ENCODE assay signal across 9 mouse cellular contexts in genomic region chr2:84714422-84714810, GRCm38 (mm10). TPM values are rescaled to one million over a fixed set of nuclear protein-coding genes. Genes with fewer than 3 reads are reported as not detected.
DNase-seq lines count a peak whose midpoint lies in the region; ATAC-seq and TF ChIP-seq lines count a peak whose summit lies in the region.
"Had no signal": no experiment of that assay in that cellular context is flagged by ENCODE, and none has a peak within 500 bp of the region (broad histone marks: within the 10 kb centered on the region; RNA-seq: fewer than 3 reads in every experiment).

No protein-coding gene starts in this region.

- no peak for DNase-seq in lung, adult 2 months
- DNase-seq in lung, postnatal 10 days = no peak
- peak; percentile 3 for DNase-seq in midbrain, postnatal 0 days (ENCODE audit: low spot score)
- no peak for DNase-seq in layer of hippocampus, postnatal 36 days
- no peak for DNase-seq in Muller cell, postnatal 12 days (ENCODE audit: inconsistent ontology term)
- no peak for DNase-seq in layer of hippocampus, adult 18-20 months (ENCODE audit: low spot score in 2 of 2)

- H3K36me3 ChIP-seq in embryonic facial prominence, embryonic 12.5 days = peaks cover 15% of the 10 kb centered on the region
- H3K36me3 ChIP-seq in hindbrain, embryonic 16.5 days (ENCODE audit: control insufficient read depth, insufficient read depth, low read length) = peaks cover 8% of the 10 kb centered on the region
- 0 out of 2 replicates have a peak, but pooled peaks cover 11% of the 10 kb centered on the region for H3K36me3 ChIP-seq in midbrain, postnatal 0 days (ENCODE audit: insufficient read depth, low read length)

- under 1% methylated on average over 26 of the region's 26 CpGs for WGBS in lung, adult 2 months
- WGBS in embryonic facial prominence, embryonic 12.5 days = under 1% methylated on average over 22 of the region's 26 CpGs
- WGBS in hindbrain, embryonic 16.5 days = 0% methylated on average over 24 of the region's 26 CpGs
- WGBS in midbrain, postnatal 0 days = under 1% methylated on average over 19 of the region's 26 CpGs

- peak overlapping the region; percentile 96 for H3K27ac ChIP-seq in embryonic facial prominence, embryonic 12.5 days
- H3K27ac ChIP-seq in hindbrain, embryonic 16.5 days (ENCODE audit: low read depth, low read length) = peak overlapping the region; percentile 98
- peak overlapping the region; percentile 91 for H3K27ac ChIP-seq in midbrain, postnatal 0 days (ENCODE audit: low read depth, low read length)

- TF ChIP-seq CTCF in lung, adult 2 months (IDR thresholded peaks at IDR 0.05; ENCODE audit: insufficient read depth, low read length) = no peak
- no peak for TF ChIP-seq CTCF in midbrain, postnatal 0 days (IDR thresholded peaks at IDR 0.05)

- no peak for TF ChIP-seq POLR2A in lung, adult 2 months (IDR thresholded peaks at IDR 0.05; ENCODE audit: borderline replicate concordance, extremely low read depth, low read depth, low read length)

- no peaks in the 10 kb centered on the region for H3K9me3 ChIP-seq in embryonic facial prominence, embryonic 12.5 days
- H3K9me3 ChIP-seq in hindbrain, embryonic 16.5 days (ENCODE audit: control insufficient read depth, low read length) = no peaks in the 10 kb centered on the region
- no peaks in the 10 kb centered on the region for H3K9me3 ChIP-seq in midbrain, postnatal 0 days (ENCODE audit: low read length)

- no peak for ATAC-seq in embryonic facial prominence, embryonic 12.5 days (ENCODE audit: insufficient number of reproducible peaks, insufficient read depth, low FRiP score, low TSS enrichment)
- ATAC-seq in hindbrain, embryonic 16.5 days = peak; percentile 12; the same call in 1 of the 2 replicates
- peak; percentile 9; the same call in 1 of the 2 replicates for ATAC-seq in midbrain, postnatal 0 days (ENCODE audit: low FRiP score)

- no peaks in the 10 kb centered on the region for H3K27me3 ChIP-seq in embryonic facial prominence, embryonic 12.5 days
- H3K27me3 ChIP-seq in hindbrain, embryonic 16.5 days (replicated peaks; ENCODE audit: control insufficient read depth, insufficient read depth, low read length) = no peaks in the 10 kb centered on the region
- no peaks in the 10 kb centered on the region for H3K27me3 ChIP-seq in midbrain, postnatal 0 days (ENCODE audit: insufficient read depth, low read length)

- H3K4me1 ChIP-seq in lung, adult 2 months (ENCODE audit: control insufficient read depth, insufficient read depth, low read length) = peaks cover 5% of the 10 kb centered on the region
- H3K4me1 ChIP-seq in embryonic facial prominence, embryonic 12.5 days = peaks cover 10% of the 10 kb centered on the region
- peaks cover 12% of the 10 kb centered on the region for H3K4me1 ChIP-seq in hindbrain, embryonic 16.5 days (ENCODE audit: control insufficient read depth, insufficient read depth, low read depth, low read length)
- H3K4me1 ChIP-seq in midbrain, postnatal 0 days (ENCODE audit: insufficient read depth, low read length) = 0 out of 2 replicates have a peak, but pooled peaks cover 6% of the 10 kb centered on the region

- H3K4me3 ChIP-seq in lung, adult 2 months (replicated peaks; ENCODE audit: extremely low read depth, low read depth, low read length) = peak overlapping the region; percentile 94
- H3K4me3 ChIP-seq in embryonic facial prominence, embryonic 12.5 days = peak overlapping the region; percentile 96
- peak overlapping the region; percentile 96 for H3K4me3 ChIP-seq in hindbrain, embryonic 16.5 days (ENCODE audit: low read length)
- H3K4me3 ChIP-seq in midbrain, postnatal 0 days (ENCODE audit: low read depth, low read length) = peak overlapping the region; percentile 62

- peak overlapping the region; percentile 75 for H3K4me2 ChIP-seq in embryonic facial prominence, embryonic 12.5 days (replicated peaks)
- peak overlapping the region; percentile 76 for H3K4me2 ChIP-seq in hindbrain, embryonic 16.5 days (ENCODE audit: low read length)
- H3K4me2 ChIP-seq in midbrain, postnatal 0 days (ENCODE audit: low read depth, low read length, poor library complexity, severe bottlenecking) = peak overlapping the region; percentile 68

- peak overlapping the region; percentile 88 for H3K9ac ChIP-seq in embryonic facial prominence, embryonic 12.5 days
- H3K9ac ChIP-seq in hindbrain, embryonic 16.5 days (ENCODE audit: low read depth, low read length) = peak overlapping the region; percentile 95
- peak overlapping the region; percentile 73 for H3K9ac ChIP-seq in midbrain, postnatal 0 days (replicated peaks; ENCODE audit: low read length, poor library complexity, severe bottlenecking)

RNA-seq across cellular contexts. Expression of gene Zdhhc5, which starts 0.6 kb away (rescaled TPM):
- 34.6 and 41.4 TPM in 2 replicates for polyA plus RNA-seq in lung, adult 2 months (2012; rRNA removed)
- polyA plus RNA-seq in embryonic facial prominence, embryonic 12.5 days (2016; fragmentation: Nextera tagmentation; extraction: Ambion mirVana) = 31.2 and 33.9 TPM in 2 replicates
- polyA plus RNA-seq in hindbrain, embryonic 16.5 days (2015; fragmentation: Nextera tagmentation; extraction: Ambion mirVana) = 15.2 and 18.2 TPM in 2 replicates
- total RNA-seq in midbrain, postnatal 0 days (2014; rRNA removed) = 39.0 and 39.4 TPM in 2 replicates
- polyA plus RNA-seq in midbrain, postnatal 0 days (2015; fragmentation: Nextera tagmentation; extraction: Ambion mirVana) = 14.5 and 17.9 TPM in 2 replicates
- 10 to 100 TPM; 37.1 to 38.9 TPM for total RNA-seq in layer of hippocampus, postnatal 36 days (2021)
- 10 to 100 TPM; 36.3 to 39.1 TPM for total RNA-seq in layer of hippocampus, adult 18-20 months (2021)

RNA-seq across cellular contexts. Expression of gene Clp1, which starts 12.7 kb away (rescaled TPM):
- 6.0 and 10.3 TPM in 2 replicates for polyA plus RNA-seq in lung, adult 2 months (2012; rRNA removed)
- 41.9 and 43.8 TPM in 2 replicates for polyA plus RNA-seq in embryonic facial prominence, embryonic 12.5 days (2016; fragmentation: Nextera tagmentation; extraction: Ambion mirVana)
- 18.7 and 20.5 TPM in 2 replicates for polyA plus RNA-seq in hindbrain, embryonic 16.5 days (2015; fragmentation: Nextera tagmentation; extraction: Ambion mirVana)
- total RNA-seq in midbrain, postnatal 0 days (2014; rRNA removed) = 12.6 TPM in 2 replicates
- 12.5 and 13.4 TPM in 2 replicates for polyA plus RNA-seq in midbrain, postnatal 0 days (2015; fragmentation: Nextera tagmentation; extraction: Ambion mirVana)
- 1 to 10 TPM; 8.7 to 10.0 TPM for total RNA-seq in layer of hippocampus, postnatal 36 days (2021)
- 10 to 100 TPM; 10.7 to 11.7 TPM for total RNA-seq in layer of hippocampus, adult 18-20 months (2021)

RNA-seq across cellular contexts. Expression of gene Ypel4, which starts 19.4 kb away (rescaled TPM):
- polyA plus RNA-seq in lung, adult 2 months (2012; rRNA removed) = 1.6 and 2.0 TPM in 2 replicates
- 12.3 and 13.7 TPM in 2 replicates for polyA plus RNA-seq in embryonic facial prominence, embryonic 12.5 days (2016; fragmentation: Nextera tagmentation; extraction: Ambion mirVana)
- 16.9 and 19.9 TPM in 2 replicates for polyA plus RNA-seq in hindbrain, embryonic 16.5 days (2015; fragmentation: Nextera tagmentation; extraction: Ambion mirVana)
- 12.9 and 15.0 TPM in 2 replicates for total RNA-seq in midbrain, postnatal 0 days (2014; rRNA removed)
- polyA plus RNA-seq in midbrain, postnatal 0 days (2015; fragmentation: Nextera tagmentation; extraction: Ambion mirVana) = 14.3 and 14.7 TPM in 2 replicates
- 10 to 100 TPM; 79.7 to 82.7 TPM for total RNA-seq in layer of hippocampus, postnatal 36 days (2021)
- total RNA-seq in layer of hippocampus, adult 18-20 months (2021) = 10 to 100 TPM; 81.2 to 84.9 TPM

RNA-seq across cellular contexts. Expression of gene Gm19426, which starts 29.0 kb away (rescaled TPM):
- 1.8 and 4.1 TPM in 2 replicates for polyA plus RNA-seq in lung, adult 2 months (2012; rRNA removed)
- polyA plus RNA-seq in embryonic facial prominence, embryonic 12.5 days (2016; fragmentation: Nextera tagmentation; extraction: Ambion mirVana) = 13.0 and 13.9 TPM in 2 replicates
- polyA plus RNA-seq in hindbrain, embryonic 16.5 days (2015; fragmentation: Nextera tagmentation; extraction: Ambion mirVana) = 4.9 and 6.7 TPM in 2 replicates
- 0.88 and 1.1 TPM in 2 replicates for total RNA-seq in midbrain, postnatal 0 days (2014; rRNA removed)
- polyA plus RNA-seq in midbrain, postnatal 0 days (2015; fragmentation: Nextera tagmentation; extraction: Ambion mirVana) = 2.1 and 2.4 TPM in 2 replicates
- 1 to 10 TPM; 2.8 to 3.4 TPM for total RNA-seq in layer of hippocampus, postnatal 36 days (2021)
- 1 to 10 TPM; 1.9 to 2.5 TPM for total RNA-seq in layer of hippocampus, adult 18-20 months (2021)
- total RNA-seq: common myeloid progenitor, adult 5-6 weeks had no signal

RNA-seq across cellular contexts. Expression of gene Tmx2, which starts 35.5 kb away (rescaled TPM):
- polyA plus RNA-seq in lung, adult 2 months (2012; rRNA removed) = 41.8 and 57.7 TPM in 2 replicates
- polyA plus RNA-seq in embryonic facial prominence, embryonic 12.5 days (2016; fragmentation: Nextera tagmentation; extraction: Ambion mirVana) = 118 and 122 TPM in 2 replicates
- 342 and 364 TPM in 2 replicates for polyA plus RNA-seq in hindbrain, embryonic 16.5 days (2015; fragmentation: Nextera tagmentation; extraction: Ambion mirVana)
- total RNA-seq in midbrain, postnatal 0 days (2014; rRNA removed) = 149 and 154 TPM in 2 replicates
- polyA plus RNA-seq in midbrain, postnatal 0 days (2015; fragmentation: Nextera tagmentation; extraction: Ambion mirVana) = 303 and 328 TPM in 2 replicates
- total RNA-seq in layer of hippocampus, postnatal 36 days (2021) = 100 to 1,000 TPM; 225 to 252 TPM
- 100 to 1,000 TPM; 232 to 252 TPM for total RNA-seq in layer of hippocampus, adult 18-20 months (2021)
